Mouse (Mus musculus) small intestine, adult 2 months (tissue): ENCODE results near the gene Pias4.

Experiments used
- CTCF ChIP-seq: fragments of 200-500 bp; IDR thresholded peaks from 2 replicates; pipeline ENCODE4 v1.5.1; 2012; ENCODE audit warnings: low read depth, mild to moderate bottlenecking, control low read depth, inconsistent platforms, low read length, moderate library complexity, mixed read lengths; ENCODE audit not compliant: insufficient replicate concordance, insufficient read length; ENCODE audit errors: extremely low read depth
- POLR2A ChIP-seq: fragments of 200-500 bp; IDR thresholded peaks from 2 replicates; pipeline ENCODE4 v1.6.1; 2012; ENCODE audit warnings: low read depth, mild to moderate bottlenecking, control low read depth, inconsistent platforms, low read length, moderate library complexity

DNA sequence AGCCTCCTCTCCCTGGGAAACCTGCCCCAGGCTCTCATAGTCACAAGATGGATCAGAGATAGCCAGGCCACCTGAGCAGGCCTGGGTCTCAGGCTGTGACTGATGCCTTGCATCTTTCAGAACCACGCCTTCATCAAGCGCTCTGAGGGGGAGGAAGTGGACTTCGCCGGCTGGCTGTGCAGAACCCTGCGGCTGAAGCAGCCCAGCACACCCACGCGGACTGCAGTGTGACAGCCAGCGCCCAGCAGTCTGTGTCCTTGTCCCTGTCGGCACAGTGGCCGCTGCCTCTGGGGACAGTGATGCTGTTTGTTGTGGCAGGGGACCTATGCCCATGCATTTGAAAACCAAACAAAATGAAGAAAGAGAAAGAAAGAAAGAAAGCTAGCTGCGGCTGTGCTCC, 44.2 kb downstream of the Pias4 start:
- TF ChIP-seq CTCF, result no peak
- TF ChIP-seq POLR2A, result no peak
